Mouse (Mus musculus) midbrain, embryonic 16.5 days (tissue): Measurements from ENCODE around the gene Gstm1. TPM values are rescaled to one million over a fixed set of nuclear protein-coding genes. Genes with fewer than 3 reads are reported as not detected.
A peak's percentile ranks its signal among the peaks of the same experiment; 100 is the strongest.
"Not testable (repeated sequence)": the region's sequence is repeated elsewhere in the genome, so short reads cannot be mapped to it uniquely, and the experiment has no call there.

ENCODE experiments used
- ATAC-seq: fragments of 200-750 bp; cut with Nextera tagmentation; 2 replicates; pipeline ENCODE4 v1.8.0; 2017; ENCODE audit warnings: moderate TSS enrichment
- H3K27ac ChIP-seq: fragments of 300-500 bp; sonication (generic); 2 replicates; pipeline ENCODE4 v1.5.1; 2014; ENCODE audit warnings: mild to moderate bottlenecking, low read length, mixed read lengths
- H3K27me3 ChIP-seq: fragments of 300-500 bp; sonication (generic); 2 replicates; pipeline ENCODE4 v1.6.1; 2014; ENCODE audit warnings: low read depth, low read length, mixed read lengths; ENCODE audit not compliant: control insufficient read depth, insufficient read depth
- H3K36me3 ChIP-seq: fragments of 300-500 bp; sonication (generic); 2 replicates; pipeline ENCODE4 v1.6.1; 2014; ENCODE audit warnings: mild to moderate bottlenecking, low read length, moderate library complexity, mixed read lengths; ENCODE audit not compliant: control insufficient read depth, insufficient read depth
- H3K4me1 ChIP-seq: fragments of 300-500 bp; sonication (generic); 2 replicates; pipeline ENCODE4 v1.6.1; 2014; ENCODE audit warnings: mild to moderate bottlenecking, low read length, mixed read lengths; ENCODE audit not compliant: control insufficient read depth, insufficient read depth
- H3K4me2 ChIP-seq: fragments of 300-500 bp; sonication (generic); 2 replicates; pipeline ENCODE4 v1.6.1; 2014; ENCODE audit warnings: mild to moderate bottlenecking, low read length, mixed read lengths
- H3K4me3 ChIP-seq: fragments of 300-500 bp; sonication (generic); 2 replicates; pipeline ENCODE4 v1.5.1; 2014; ENCODE audit warnings: low read depth, mild to moderate bottlenecking, low read length, moderate library complexity, mixed read lengths
- H3K9ac ChIP-seq: fragments of 300-500 bp; sonication (generic); 2 replicates; pipeline ENCODE4 v1.6.1; 2014; ENCODE audit warnings: low read depth, low read length, mixed read lengths
- H3K9me3 ChIP-seq: fragments of 300-500 bp; sonication (generic); replicated peaks from 2 replicates; pipeline ENCODE4 v1.6.1; 2014; ENCODE audit warnings: mild to moderate bottlenecking, low read length, mixed read lengths; ENCODE audit not compliant: control insufficient read depth, poor library complexity, severe bottlenecking
- WGBS: fragments of 180-500 bp; shearing (Covaris S2); extraction: QIAGEN DNeasy Blood & Tissue Kit; methylation state at CpG from one replicate; pipeline ENCODE4 v1.1.7; 2014; 5-methylcytosine and 5-hydroxymethylcytosine counted together
- polyA plus RNA-seq: library from polyadenylated mRNA; unstranded; fragments of >200 nt; fragmentation: Nextera tagmentation; extraction: Ambion mirVana; gene quantifications from 2 replicates; pipeline ENCODE4 v1.2.1, GENCODE M21; 2015

The Gstm1 gene
- polyA plus RNA-seq, 1 experiment from 2014 or later = 139 TPM

DNA sequence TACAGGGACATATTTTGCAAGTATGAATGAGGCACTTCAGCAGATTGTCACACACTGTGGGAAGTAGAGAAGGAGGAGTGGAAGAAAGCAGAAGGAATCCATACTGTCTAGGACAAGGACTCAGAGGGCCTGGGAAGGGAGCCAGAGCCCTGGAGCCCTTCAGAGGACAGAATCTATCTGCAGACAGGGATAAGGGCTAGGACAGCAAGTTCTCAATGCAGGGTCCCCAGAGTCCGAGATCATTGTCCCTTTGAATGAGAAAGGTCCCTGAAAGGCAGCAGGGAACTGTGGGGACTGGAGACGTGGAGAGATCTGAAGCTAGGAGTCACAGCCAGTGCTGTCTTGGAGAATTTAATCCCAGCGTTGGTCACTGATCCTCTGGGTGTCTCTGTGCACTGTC lies 1.5 kb upstream of the Gstm1 start:
- not testable (repeated sequence) for H3K36me3 ChIP-seq, H3K9me3 ChIP-seq, ATAC-seq, H3K4me2 ChIP-seq, H3K4me3 ChIP-seq, H3K27me3 ChIP-seq, H3K27ac ChIP-seq, H3K9ac ChIP-seq
- H3K4me1 ChIP-seq = peaks cover 18% of the 10 kb centered on the region
- 58% methylated on average over 3 of the region's 3 CpGs for WGBS

DNA sequence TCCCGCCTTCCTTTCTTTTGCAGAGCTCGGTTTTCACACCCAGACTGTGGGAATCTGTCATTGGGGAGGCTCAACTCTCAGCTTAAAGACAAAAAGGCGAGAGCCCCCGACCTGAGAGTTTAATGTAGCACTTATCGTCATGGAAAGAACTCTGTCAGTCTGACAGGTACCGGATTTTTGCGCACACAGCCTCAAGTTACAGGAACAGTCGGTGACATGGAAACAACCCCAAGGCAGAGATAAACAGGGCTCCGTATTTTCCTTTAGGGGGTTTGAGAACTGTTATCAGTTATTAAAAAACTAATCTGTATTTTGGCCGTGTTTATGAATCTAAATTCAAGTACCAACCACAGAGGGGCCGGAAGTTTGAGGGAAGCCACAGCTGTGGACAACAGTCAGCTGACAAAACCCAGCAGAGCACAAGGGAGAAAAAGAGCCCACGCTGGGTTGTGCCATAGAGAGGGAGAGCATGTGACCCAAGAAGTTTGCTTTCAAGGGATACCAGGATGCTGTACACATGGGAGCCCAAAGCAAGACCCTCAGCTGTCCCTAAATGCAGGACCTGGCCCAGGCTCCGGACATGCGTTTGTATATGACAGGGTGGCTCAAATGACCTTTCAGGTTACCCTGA lies 532 bp upstream of the Gstm1 start:
- H3K9ac ChIP-seq = peak overlapping the region; percentile 4; the same call in 1 of the 2 replicates
- no peak; the same call in 1 of the 2 replicates for ATAC-seq
- no peaks in the 10 kb centered on the region for H3K9me3 ChIP-seq
- peaks cover 18% of the 10 kb centered on the region for H3K4me1 ChIP-seq
- no peaks in the 10 kb centered on the region for H3K36me3 ChIP-seq
- 27% methylated on average over 14 of the region's 14 CpGs for WGBS
- H3K4me2 ChIP-seq = peak overlapping the region; percentile 63
- H3K4me3 ChIP-seq = peak overlapping the region; percentile 47
- no peak overlapping the region for H3K27ac ChIP-seq
- H3K27me3 ChIP-seq = no peaks in the 10 kb centered on the region

DNA sequence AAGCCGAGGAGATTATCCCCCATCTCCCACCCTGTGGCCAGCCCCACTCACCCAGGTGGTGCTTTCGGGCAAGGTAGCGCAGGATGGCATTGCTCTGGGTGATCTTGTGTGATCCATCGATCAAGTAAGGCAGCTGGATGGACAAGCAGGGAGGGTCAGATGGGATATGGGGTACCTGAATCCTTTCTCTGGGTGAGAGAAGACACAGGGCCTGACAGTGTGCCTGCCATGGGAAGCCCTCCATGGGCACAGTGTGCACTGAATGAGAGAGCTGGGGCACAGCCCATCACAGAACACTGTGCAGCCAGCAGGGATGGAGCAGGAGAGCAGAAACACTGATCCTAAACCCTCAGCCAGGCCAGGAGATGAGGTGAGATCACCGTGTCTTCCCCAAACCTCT lies 1.3 kb downstream of the Gstm1 start:
- H3K27me3 ChIP-seq, ATAC-seq, H3K4me3 ChIP-seq, H3K27ac ChIP-seq, H3K9me3 ChIP-seq, H3K36me3 ChIP-seq: not testable (repeated sequence)
- Histone ChIP-seq H3K4me2 (peak overlapping the region; percentile 63), H3K9ac (0 out of 2 replicates have a peak overlapping the region, but pooled peaks have one; percentile 20), H3K4me1 (peaks cover 18% of the 10 kb centered on the region)
- 84% methylated on average over 5 of the region's 5 CpGs for WGBS

DNA sequence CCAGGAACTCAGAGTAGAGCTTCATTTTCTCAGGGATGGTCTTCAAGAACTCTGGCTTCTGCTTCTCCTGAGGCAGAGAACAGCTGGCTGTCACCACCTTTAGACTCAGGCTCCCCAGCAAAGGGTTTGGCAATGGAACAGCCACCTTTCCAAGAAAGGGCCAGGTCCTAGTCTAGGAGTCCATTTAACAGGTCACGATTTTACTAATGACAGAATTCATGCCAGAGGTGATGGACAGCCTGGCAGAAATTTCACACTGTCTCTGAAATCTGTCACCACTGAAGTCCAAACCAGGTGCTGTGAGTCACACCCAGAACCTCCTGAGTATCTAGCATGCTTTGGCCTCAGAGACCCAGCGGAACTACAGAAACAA lies 2.8 kb downstream of the Gstm1 start:
- Histone ChIP-seq H3K4me3 (no peak overlapping the region), H3K27me3 (no peaks in the 10 kb centered on the region), H3K4me1 (peaks cover 21% of the 10 kb centered on the region), H3K9me3 (no peaks in the 10 kb centered on the region), H3K9ac (no peak overlapping the region), H3K27ac (no peak overlapping the region), H3K4me2 (no peak overlapping the region), H3K36me3 (no peaks in the 10 kb centered on the region)
- ATAC-seq = no peak
- WGBS = 91% methylated on average over 2 of the region's 2 CpGs

DNA sequence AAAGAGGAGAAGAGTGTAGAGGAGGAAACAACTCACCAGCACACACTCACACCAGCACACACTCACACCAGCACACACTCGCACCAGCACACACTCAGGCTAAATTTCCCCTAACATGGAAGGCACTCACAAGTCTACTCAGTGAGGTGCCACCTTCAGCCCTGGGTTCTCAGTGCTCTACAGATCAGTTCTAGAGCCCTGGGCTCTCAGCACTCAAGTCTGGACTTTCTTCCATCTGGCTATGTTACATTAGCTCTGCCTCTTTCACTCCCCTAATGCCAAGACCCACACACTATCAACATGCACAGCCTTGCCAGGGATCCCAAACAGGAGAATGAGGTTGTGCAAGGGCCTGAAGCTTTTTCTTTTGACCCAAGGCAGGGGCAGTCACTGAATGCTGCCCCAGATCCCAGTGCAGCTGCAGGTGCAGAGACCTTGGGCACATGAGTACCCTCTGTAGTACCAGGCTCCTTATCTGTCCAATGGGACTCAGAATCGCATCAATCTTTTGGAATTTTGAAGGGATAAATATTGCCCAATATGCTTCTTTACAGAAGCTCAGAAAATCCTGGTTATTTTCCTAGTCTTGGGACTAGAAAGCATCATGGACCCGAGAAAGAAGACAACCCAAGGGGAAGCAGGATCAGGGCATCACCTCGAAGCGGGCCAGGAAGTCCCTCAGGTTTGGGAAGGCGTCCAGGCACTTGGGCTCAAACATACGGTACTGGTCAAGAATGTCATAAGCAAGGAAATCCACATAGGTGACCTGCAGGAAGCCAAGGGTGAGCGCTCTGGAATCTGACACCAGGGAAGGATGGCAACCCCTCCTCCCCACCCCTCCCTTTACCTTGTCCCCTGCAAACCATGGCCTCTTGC lies 3.4 kb downstream of the Gstm1 start:
- no peak overlapping the region for H3K4me2 ChIP-seq
- no peak overlapping the region for H3K4me3 ChIP-seq
- H3K9ac ChIP-seq = no peak overlapping the region
- H3K27ac ChIP-seq = no peak overlapping the region
- H3K4me1 ChIP-seq = peaks cover 21% of the 10 kb centered on the region
- H3K36me3 ChIP-seq = no peaks in the 10 kb centered on the region
- ATAC-seq = no peak
- WGBS = 91% methylated on average over 7 of the region's 8 CpGs
- H3K27me3 ChIP-seq = no peaks in the 10 kb centered on the region
- no peaks in the 10 kb centered on the region for H3K9me3 ChIP-seq

DNA sequence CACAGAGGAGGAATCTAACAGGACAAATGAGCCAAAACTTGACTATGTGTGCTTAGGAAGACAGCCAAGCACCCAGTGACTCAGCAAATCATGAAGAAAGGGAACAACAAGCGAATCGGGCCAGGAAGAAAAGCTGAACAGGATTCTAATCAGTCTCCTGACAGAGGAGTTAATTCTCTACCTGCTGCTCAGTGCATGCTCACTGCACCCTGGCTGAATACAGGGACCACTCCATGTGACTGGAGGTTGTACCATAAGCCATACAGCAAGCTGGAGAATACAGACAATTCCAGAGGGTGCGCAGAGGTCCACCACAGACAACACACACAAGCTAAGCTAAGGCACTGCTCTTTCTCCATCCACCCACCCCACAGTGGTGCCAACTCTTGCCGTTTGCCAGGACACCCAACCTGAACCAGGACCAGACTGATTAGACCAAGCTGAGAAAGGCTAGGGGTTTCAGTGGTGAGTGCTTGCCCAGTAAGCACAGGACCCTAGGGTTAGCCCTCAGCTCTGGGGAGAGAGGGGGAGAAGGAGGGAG lies 4.4 kb downstream of the Gstm1 start:
- no peak for ATAC-seq
- Histone ChIP-seq H3K9me3 (no peaks in the 10 kb centered on the region), H3K36me3 (no peaks in the 10 kb centered on the region), H3K4me2 (no peak overlapping the region), H3K27me3 (no peaks in the 10 kb centered on the region), H3K4me1 (peaks cover 18% of the 10 kb centered on the region), H3K4me3 (no peak overlapping the region), H3K27ac (no peak overlapping the region), H3K9ac (no peak overlapping the region)
- 81% methylated on average over 4 of the region's 4 CpGs for WGBS

DNA sequence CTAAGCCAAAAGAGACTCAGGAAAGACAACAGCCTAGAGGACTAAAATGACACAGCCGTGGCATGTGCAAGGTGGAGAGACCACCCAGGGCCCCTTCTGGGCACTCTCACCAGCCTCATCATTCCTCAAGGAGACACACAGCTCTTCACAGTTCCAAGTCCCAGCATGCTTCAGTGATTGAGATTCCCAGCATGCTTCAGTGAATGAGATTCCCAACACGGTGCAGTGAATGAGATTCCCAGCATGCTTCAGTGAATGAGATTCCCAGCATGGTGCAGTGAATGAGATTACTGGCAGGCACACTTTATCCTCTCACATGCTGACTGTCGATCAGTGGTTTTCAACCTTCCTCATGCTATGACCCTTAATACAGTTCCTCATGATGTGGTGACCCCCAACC lies 6.2 kb downstream of the Gstm1 start:
- WGBS = 14% methylated on average over 3 of the region's 3 CpGs
- no peak overlapping the region for H3K9ac ChIP-seq
- H3K4me1 ChIP-seq = peaks cover 7% of the 10 kb centered on the region; the same call in 1 of the 2 replicates
- H3K27me3 ChIP-seq = no peaks in the 10 kb centered on the region
- no peaks in the 10 kb centered on the region for H3K36me3 ChIP-seq
- no peak overlapping the region for H3K27ac ChIP-seq
- no peak overlapping the region for H3K4me2 ChIP-seq
- no peak overlapping the region for H3K4me3 ChIP-seq
- H3K9me3 ChIP-seq = no peaks in the 10 kb centered on the region
- ATAC-seq = peak; percentile 68

DNA sequence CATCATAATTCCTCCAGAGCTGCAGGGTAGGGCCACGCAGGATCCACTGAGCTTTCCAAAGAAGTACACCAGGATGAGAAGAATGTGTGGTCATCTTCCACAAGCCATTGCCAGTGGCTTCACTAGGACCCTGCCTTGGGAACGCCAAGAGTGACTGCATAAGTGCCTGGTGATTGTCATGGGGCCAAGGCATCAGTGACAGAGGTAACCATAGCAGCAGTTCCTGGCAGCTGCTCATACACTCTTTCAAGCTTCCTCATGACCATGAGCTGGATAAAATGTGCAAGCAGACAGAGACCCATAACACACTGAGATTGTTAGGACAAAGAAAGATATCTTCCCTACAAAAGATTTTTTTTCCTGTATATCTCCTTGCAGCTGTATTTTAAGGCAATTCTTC lies 7.5 kb downstream of the Gstm1 start:
- H3K9me3 ChIP-seq = no peaks in the 10 kb centered on the region
- no peak overlapping the region for H3K4me2 ChIP-seq
- no peaks in the 10 kb centered on the region for H3K27me3 ChIP-seq
- peaks cover 2% of the 10 kb centered on the region; the same call in 1 of the 2 replicates for H3K4me1 ChIP-seq
- H3K36me3 ChIP-seq = no peaks in the 10 kb centered on the region
- ATAC-seq = 0 out of 2 replicates have a peak, but pooled peaks have one; percentile 61
- H3K27ac ChIP-seq = no peak overlapping the region
- WGBS = 65% methylated on average over 2 of the region's 2 CpGs
- H3K9ac ChIP-seq = no peak overlapping the region
- H3K4me3 ChIP-seq = no peak overlapping the region

DNA sequence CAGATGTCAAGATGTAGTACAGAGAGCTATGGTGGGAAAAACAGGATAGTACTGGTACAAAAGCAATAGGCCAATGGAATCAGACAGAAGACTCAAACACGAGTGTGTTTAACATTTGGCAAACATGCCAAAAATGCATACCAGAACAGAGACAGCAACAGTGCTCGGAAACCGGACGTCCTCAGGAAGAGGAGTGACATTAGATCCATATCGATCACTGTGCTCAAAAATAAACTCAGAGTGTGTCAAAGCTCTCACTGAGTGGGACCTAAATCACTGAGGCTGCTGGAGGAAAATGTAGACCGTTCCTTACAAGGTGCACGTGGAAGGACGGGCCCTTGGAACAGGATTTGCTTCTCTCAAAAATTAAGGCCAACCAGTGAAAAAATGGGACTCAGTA lies 15.8 kb downstream of the Gstm1 start:
- Histone ChIP-seq H3K9ac (no peak overlapping the region), H3K9me3 (no peaks in the 10 kb centered on the region), H3K27me3 (no peaks in the 10 kb centered on the region), H3K4me3 (no peak overlapping the region), H3K27ac (no peak overlapping the region), H3K4me1 (no peaks in the 10 kb centered on the region), H3K4me2 (no peak overlapping the region), H3K36me3 (no peaks in the 10 kb centered on the region)
- ATAC-seq = no peak
- WGBS = 88% methylated on average over 8 of the region's 8 CpGs
